Mouse (Mus musculus): ENCODE data around the gene Klhl30. TPM values are rescaled to one million over a fixed set of nuclear protein-coding genes. Genes with fewer than 3 reads are reported as not detected.

The Klhl30 gene
- total RNA-seq, 2 experiments from 2014 or later = 55.0 to 66.7 TPM

Other genes with a start within 250 kb of the Klhl30 start
- gene Rbm44, start 205.9 kb upstream of the Klhl30 start, total RNA-seq (2021) = not detected
- gene Ramp1, start 171.2 kb upstream of the Klhl30 start, total RNA-seq (2021) = 10 to 100 TPM; 21.1 to 23.7 TPM
- 10 to 100 TPM; 56.1 to 58.7 TPM for gene Ube2f, start 100.7 kb upstream of the Klhl30 start, total RNA-seq (2021)
- 10 to 100 TPM in 1 of 2 experiments, 1 to 10 TPM in 1; 9.4 to 12.1 TPM for gene Scly, start 52.7 kb upstream of the Klhl30 start, total RNA-seq (2021)
- gene Espnl, start 28.9 kb upstream of the Klhl30 start, total RNA-seq (2021) = under 1 TPM; 0.05 to 0.10 TPM
- gene Erfe, start 15.4 kb downstream of the Klhl30 start, total RNA-seq (2021) = 1 to 10 TPM; 1.8 to 2.1 TPM
- 10 to 100 TPM; 33.2 TPM for gene Ilkap, start 47.8 kb downstream of the Klhl30 start, total RNA-seq (2021)
- 1 to 10 TPM; 7.5 to 7.9 TPM for gene Hes6, start 63.0 kb downstream of the Klhl30 start, total RNA-seq (2021)
- 1 to 10 TPM; 6.7 to 9.9 TPM for gene Per2, start 108.3 kb downstream of the Klhl30 start, total RNA-seq (2021)
- 1 to 10 TPM; 2.7 to 3.4 TPM for gene Traf3ip1, start 143.6 kb downstream of the Klhl30 start, total RNA-seq (2021)
- 10 to 100 TPM; 11.9 to 12.7 TPM for gene Asb1, start 189.5 kb downstream of the Klhl30 start, total RNA-seq (2021)